Mouse (Mus musculus) megakaryocyte, embryonic 14.5 days (primary cell): ENCODE measurements around the gene Unc5b. TPM values are rescaled to one million over a fixed set of nuclear protein-coding genes. Genes with fewer than 3 reads are reported as not detected.
"Not testable (repeated sequence)": the region's sequence is repeated elsewhere in the genome, so short reads cannot be mapped to it uniquely, and the experiment has no call there.

ENCODE experiments used
- H3K27me3 ChIP-seq: replicated peaks from 2 replicates; pipeline ENCODE3; 2012; ENCODE audit warnings: inconsistent platforms
- H3K36me3 ChIP-seq: replicated peaks from 2 replicates; pipeline ENCODE3; 2012; ENCODE audit warnings: low read length, inconsistent platforms, mixed read lengths
- H3K4me1 ChIP-seq: 2 replicates; pipeline ENCODE4 v1.6.1; 2012; ENCODE audit warnings: inconsistent platforms
- H3K4me3 ChIP-seq: replicated peaks from 2 replicates; pipeline ENCODE3; 2012; ENCODE audit warnings: moderate library complexity, mild to moderate bottlenecking, inconsistent platforms
- H3K9me3 ChIP-seq: 2 replicates; pipeline ENCODE4 v1.6.1; 2012; ENCODE audit warnings: inconsistent platforms
- FLI1 ChIP-seq: IDR thresholded peaks from 2 replicates; pipeline ENCODE4 v1.6.1; 2012; ENCODE audit warnings: low read length, inconsistent platforms, mixed read lengths
- GATA1 ChIP-seq: IDR thresholded peaks from 3 replicates; pipeline ENCODE4 v1.6.1; 2012; ENCODE audit warnings: mixed read lengths, low read length, inconsistent platforms, borderline replicate concordance
- polyA plus RNA-seq: library from polyadenylated mRNA; stranded (reverse); fragments of >175 nt; gene quantifications from 2 replicates; pipeline ENCODE4 v1.2.3, GENCODE M21; 2012; ENCODE audit warnings: low replicate concordance; ENCODE audit not compliant: insufficient read depth

The Unc5b gene
- polyA plus RNA-seq, 1 experiment: 0.02 TPM

DNA sequence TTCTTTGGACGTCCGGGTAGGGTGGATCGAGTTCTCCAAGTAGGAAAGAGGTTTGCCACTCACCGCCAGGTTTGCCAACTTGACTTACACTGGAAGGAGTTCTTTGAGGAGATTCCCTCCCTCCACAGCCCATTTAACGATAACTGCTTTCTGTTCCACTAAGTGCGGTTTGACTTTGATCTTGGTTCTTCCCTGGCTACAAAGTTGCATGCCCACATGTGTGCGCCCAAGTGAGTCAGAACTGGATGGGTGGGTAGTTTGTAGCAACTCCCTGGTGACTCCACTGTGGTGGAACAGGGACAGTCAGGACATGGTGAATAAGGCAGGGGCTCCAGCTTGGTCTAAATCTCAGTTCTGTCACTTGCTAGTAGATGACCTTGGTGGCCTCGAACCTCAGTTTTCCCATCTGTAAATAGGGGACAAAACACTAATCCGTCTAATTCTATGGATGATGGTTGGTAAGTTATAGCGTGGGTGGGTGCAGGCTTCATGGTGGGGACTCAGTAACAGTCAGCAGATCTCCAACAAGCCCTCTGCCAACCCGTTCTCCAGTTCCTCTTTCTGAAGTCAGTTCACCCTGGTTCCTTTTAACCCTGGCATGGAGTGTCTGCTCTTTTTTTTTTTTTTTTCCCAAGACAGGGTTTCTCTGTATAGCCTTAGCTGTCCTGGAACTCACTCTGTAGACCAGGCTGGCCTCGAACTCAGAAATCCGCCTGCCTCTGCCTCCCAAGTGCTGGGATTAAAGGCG, 86.7 kb downstream of the Unc5b start:
- peaks cover 47% of the 10 kb centered on the region for H3K4me1 ChIP-seq
- no peak overlapping the region for H3K4me3 ChIP-seq
- peaks cover 6% of the 10 kb centered on the region for H3K9me3 ChIP-seq
- peaks cover 67% of the 10 kb centered on the region for H3K36me3 ChIP-seq
- no peak for TF ChIP-seq GATA1
- no peak for TF ChIP-seq FLI1
- H3K27me3 ChIP-seq: no peaks in the 10 kb centered on the region

DNA sequence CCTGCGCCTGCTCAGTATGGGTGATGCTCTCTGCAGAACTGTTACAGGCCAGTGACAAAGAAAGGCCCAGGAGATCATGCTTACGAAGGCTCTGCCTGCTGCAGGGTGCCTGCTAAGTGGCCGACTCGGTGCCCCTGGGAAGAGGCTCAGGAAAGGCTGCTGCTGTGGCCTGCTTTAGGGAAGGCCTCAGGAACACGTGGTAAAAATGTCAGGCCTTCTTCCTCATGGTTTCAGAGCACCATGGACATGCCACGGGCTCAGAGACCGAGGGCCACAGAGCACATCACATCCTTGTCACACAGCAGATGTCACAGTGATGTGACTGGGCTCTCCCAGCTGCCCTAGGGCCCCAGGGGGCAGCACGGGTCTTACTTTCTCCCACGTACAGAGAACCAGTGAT, 87.7 kb downstream of the Unc5b start:
- Histone ChIP-seq H3K36me3 (peaks cover 57% of the 10 kb centered on the region), H3K4me1 (peaks cover 48% of the 10 kb centered on the region), H3K27me3 (no peaks in the 10 kb centered on the region), H3K4me3 (no peak overlapping the region), H3K9me3 (peaks cover 6% of the 10 kb centered on the region)
- TF ChIP-seq FLI1 (no peak), GATA1 (no peak)

DNA sequence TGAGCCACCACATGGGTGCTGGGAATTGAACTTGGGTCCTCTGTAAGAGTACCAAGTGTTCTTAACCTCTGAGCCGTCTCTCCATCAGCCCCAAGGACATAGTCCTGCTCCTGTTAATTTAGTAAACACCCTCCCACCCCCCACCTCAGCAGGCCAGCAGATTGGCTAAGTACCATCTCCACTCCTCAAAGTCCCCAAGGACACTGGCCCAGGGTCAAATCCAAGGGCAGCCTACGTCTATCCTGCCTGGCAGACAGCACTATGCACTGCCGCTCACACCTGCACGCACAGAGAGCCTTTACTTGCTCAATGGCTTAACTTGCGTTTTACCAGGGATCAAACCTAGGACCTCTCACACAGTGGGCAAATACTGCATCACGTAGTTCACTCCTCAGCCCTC, 88.4 kb downstream of the Unc5b start:
- TF ChIP-seq FLI1 (no peak), GATA1 (no peak)
- Histone ChIP-seq H3K4me1 (peaks cover 45% of the 10 kb centered on the region), H3K4me3 (no peak overlapping the region), H3K9me3 (peaks cover 6% of the 10 kb centered on the region), H3K27me3 (no peaks in the 10 kb centered on the region), H3K36me3 (peaks cover 50% of the 10 kb centered on the region)

DNA sequence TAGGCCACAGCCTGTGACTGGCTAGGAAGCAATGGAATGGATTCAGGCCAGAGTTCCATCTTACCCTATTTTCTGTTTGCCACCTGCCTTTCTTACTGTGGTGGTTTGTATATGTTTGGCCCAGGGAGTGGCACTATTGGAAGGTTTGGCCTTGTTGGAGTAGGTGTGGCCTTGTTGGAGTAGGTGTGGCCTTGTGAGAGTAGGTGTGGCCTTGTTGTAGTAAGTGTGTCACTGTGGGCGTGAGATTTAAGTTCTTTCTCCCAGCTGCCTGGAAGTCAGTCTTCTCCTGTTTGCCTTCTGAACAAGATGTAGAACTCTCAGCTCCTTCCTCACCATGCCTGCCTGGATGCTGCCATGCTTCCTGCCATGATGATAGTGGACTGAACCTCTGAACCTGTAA, 89.1 kb downstream of the Unc5b start:
- H3K27me3 ChIP-seq, H3K4me3 ChIP-seq, H3K9me3 ChIP-seq: not testable (repeated sequence)
- peaks cover 41% of the 10 kb centered on the region for H3K4me1 ChIP-seq
- peaks cover 43% of the 10 kb centered on the region for H3K36me3 ChIP-seq

DNA sequence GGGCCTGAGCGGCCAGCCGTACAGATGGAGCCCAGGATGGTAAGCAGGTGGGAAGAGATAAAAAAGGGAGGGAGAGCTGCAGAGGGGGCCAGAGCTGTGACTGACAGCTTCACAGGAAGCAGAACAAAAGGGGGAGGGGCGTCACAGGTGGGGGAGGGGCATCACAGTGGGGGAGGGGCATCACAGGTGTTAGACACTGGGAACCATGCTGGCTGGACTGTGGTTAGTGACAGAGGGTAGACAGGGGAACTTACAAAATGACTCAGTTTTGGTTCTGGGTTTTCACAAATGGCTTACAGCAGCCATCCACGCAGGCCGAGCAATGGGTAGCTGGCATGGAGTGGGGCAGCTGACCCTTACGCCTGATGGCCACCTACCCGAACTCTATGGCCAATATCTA, 89.9 kb downstream of the Unc5b start:
- TF ChIP-seq FLI1 (no peak), GATA1 (no peak)
- H3K27me3 ChIP-seq: no peaks in the 10 kb centered on the region
- no peak overlapping the region for H3K4me3 ChIP-seq
- H3K36me3 ChIP-seq: peaks cover 42% of the 10 kb centered on the region
- H3K9me3 ChIP-seq: peaks cover 6% of the 10 kb centered on the region
- H3K4me1 ChIP-seq: peaks cover 33% of the 10 kb centered on the region

DNA sequence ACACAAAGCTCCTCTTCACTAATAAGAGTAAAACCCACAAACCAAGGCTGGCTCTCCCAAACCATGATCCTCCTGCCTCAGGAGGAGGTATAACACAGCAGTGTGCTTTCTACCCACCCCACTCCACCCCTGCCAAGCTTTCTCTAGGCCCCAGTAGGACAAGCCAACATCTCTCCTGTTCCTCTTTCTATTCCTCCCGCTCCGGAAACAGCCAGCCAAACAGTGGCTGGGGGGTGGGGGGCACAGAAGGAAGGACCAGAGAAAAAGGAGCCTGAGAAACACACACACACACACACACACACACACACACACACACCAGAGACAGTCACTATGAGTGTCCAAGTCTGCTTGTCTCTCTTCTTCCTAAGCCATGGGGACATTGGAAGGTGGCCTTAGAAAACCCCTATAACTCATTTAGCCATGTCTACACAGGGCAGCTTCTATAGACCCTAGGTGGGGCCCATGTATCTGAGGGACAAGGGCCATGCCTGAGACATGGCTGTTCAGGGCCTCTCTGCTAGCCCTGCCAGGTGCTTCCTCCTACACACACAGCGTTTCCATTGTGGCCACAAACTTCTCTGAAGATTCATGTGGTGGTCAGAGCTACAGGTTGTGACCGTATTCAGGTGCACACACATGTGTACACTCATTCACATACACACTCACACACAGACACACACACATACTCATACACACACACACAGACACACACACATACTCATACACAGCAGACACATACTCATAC, 91.6 kb downstream of the Unc5b start:
- peaks cover 40% of the 10 kb centered on the region for H3K36me3 ChIP-seq
- TF ChIP-seq FLI1: no peak
- no peak for TF ChIP-seq GATA1
- peaks cover 6% of the 10 kb centered on the region for H3K9me3 ChIP-seq
- H3K4me3 ChIP-seq: peak overlapping the region; percentile 42
- H3K27me3 ChIP-seq: no peaks in the 10 kb centered on the region
- peaks cover 29% of the 10 kb centered on the region for H3K4me1 ChIP-seq

DNA sequence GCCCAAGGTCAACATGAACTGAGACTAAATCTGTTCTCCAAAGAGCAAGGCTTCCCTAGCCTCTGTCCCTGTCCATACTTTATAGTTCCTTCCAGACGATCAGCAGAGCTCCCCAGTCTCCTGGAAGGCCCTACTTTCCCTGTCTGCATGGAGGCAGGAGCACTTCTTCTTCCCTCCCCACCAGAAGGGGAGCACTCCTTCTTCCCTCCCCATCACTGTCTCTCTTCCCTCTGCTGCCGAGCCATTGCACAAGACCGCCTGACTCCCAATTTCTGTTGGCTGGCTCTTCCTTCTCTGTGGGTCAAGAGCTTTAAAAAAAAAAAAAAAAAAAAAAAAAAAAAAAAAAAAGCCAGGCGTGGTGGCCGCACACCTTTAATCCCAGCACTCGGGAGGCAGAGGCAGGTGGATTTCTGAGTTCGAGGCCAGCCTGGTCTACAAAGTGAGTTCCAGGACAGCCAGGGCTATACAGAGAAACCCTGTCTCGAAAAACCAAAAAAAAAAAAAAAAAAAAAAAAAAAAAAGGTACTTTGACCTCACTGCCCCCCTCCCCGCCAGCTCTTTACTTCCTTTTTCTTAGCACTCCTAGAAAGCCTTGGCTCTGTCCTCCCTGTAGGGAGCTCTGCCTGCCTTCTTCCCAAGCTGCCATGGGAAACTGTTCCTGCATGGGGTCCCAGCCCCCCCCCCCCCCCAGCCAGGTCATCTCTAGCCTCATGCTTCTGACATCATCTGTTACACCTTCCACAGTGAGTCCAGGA, 93.3 kb downstream of the Unc5b start:
- TF ChIP-seq FLI1 (no peak), GATA1 (no peak)
- H3K9me3 ChIP-seq: peaks cover 6% of the 10 kb centered on the region
- peaks cover 24% of the 10 kb centered on the region for H3K4me1 ChIP-seq
- H3K27me3 ChIP-seq: no peaks in the 10 kb centered on the region
- H3K36me3 ChIP-seq: peaks cover 30% of the 10 kb centered on the region
- H3K4me3 ChIP-seq: no peak overlapping the region

DNA sequence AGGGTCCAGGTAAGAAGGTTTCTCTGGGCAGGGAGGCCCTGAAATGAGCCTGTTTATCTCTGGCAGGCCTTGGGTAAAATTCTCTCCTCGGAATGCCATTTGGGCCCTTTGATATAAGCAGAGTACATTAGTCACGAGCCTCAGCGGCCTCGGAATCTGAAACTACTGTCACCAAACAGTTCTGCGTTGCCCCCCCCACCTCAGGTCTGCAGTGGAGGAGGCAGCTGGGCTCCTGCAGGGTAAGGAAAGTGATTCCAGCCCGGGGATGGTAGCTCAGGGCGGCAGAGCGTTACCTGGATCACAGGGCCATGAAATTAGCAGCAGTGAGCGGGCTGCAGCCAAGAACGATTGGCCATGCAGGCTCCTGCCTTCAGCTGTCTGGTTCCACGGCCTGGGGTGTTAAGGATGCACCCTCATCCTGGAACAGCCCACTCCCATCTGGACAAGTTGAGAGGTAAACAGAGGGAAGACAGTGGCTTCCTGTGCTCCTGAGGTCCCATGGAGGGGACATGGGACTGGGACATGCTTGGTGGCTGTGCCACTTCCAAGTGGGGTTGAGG, 94.1 kb downstream of the Unc5b start:
- Histone ChIP-seq H3K4me3 (no peak overlapping the region), H3K9me3 (peaks cover 4% of the 10 kb centered on the region), H3K4me1 (peaks cover 29% of the 10 kb centered on the region), H3K36me3 (peaks cover 23% of the 10 kb centered on the region), H3K27me3 (no peaks in the 10 kb centered on the region)
- TF ChIP-seq FLI1: no peak
- no peak for TF ChIP-seq GATA1

DNA sequence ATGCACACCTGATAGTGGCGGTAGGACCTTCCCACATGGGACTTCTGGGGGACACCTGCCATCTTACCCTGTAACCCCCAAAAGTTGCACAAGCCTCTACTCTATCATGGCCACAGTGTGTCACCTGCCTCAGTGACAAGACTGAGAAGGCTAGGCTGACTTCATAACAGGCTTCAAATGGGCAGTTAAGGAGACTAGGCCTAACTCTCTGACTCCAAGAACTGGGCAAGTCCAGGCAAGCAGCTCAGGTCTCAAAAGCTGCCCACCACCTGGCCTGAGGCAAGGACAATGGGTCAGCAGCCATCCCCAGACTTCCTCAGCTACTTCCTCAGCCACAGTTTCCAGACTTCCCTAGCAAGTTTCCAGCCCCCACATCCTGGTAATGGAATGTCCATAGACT, 95.6 kb downstream of the Unc5b start:
- no peaks in the 10 kb centered on the region for H3K27me3 ChIP-seq
- peaks cover 37% of the 10 kb centered on the region for H3K4me1 ChIP-seq
- no peaks in the 10 kb centered on the region for H3K9me3 ChIP-seq
- H3K36me3 ChIP-seq: peaks cover 15% of the 10 kb centered on the region
- H3K4me3 ChIP-seq: no peak overlapping the region
- no peak for TF ChIP-seq GATA1
- TF ChIP-seq FLI1: no peak

DNA sequence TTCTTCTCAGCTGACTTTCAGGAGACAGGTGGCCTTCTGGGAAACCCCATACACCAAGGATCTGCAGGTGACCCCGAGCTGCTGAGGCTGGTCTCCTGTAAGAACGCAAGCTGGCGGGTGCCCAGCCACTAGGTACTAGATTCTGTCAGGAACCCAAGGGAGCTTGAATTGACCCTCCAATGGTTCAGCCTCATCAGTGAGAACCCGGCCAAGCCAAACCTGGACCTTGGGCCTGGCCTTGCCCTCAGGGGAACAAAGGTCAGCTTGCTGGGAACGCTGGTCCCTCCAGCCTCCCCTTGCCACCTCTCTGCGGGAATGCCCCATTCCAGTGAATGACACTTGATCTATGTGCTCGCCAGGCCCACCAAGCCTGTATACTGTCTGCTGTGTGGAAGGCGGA, 97.9 kb downstream of the Unc5b start:
- Histone ChIP-seq H3K27me3 (no peaks in the 10 kb centered on the region), H3K4me3 (no peak overlapping the region), H3K36me3 (peaks cover 15% of the 10 kb centered on the region), H3K9me3 (no peaks in the 10 kb centered on the region), H3K4me1 (peaks cover 34% of the 10 kb centered on the region)
- TF ChIP-seq GATA1 (no peak), FLI1 (no peak)
